ENCODE assay signal across 8 mouse cellular contexts in genomic region chr12:108284455-108285224, GRCm38 (mm10). TPM values are rescaled to one million over a fixed set of nuclear protein-coding genes. Genes with fewer than 3 reads are reported as not detected.
DNase-seq lines count a peak whose midpoint lies in the region; ATAC-seq lines count a peak whose summit lies in the region.

No protein-coding gene starts in this region.

- no peak for DNase-seq in kidney, adult 18-20 months
- peak; percentile 32 to 53 for DNase-seq in kidney, postnatal 4 days
- peak; percentile 91 for DNase-seq in retina, postnatal 1 day
- DNase-seq in urinary bladder, adult 18-20 months (ENCODE audit: low spot score in 2 of 2), result no peak
- no peak for DNase-seq in urinary bladder, postnatal 25 days (ENCODE audit: low spot score)
- DNase-seq in right cerebral cortex, postnatal 10 days (ENCODE audit: low spot score in 2 of 2), result no peak

- H3K9me3 ChIP-seq in kidney, embryonic 16.5 days (ENCODE audit: low read length), result no peaks in the 10 kb centered on the region; the same call in 1 of the 2 replicates
- H3K9me3 ChIP-seq in embryonic facial prominence, embryonic 13.5 days, result no peaks in the 10 kb centered on the region

- peaks cover 16% of the 10 kb centered on the region for H3K4me1 ChIP-seq in kidney, embryonic 16.5 days (ENCODE audit: insufficient read depth, low read length)
- peaks cover 13% of the 10 kb centered on the region for H3K4me1 ChIP-seq in embryonic facial prominence, embryonic 13.5 days

- no peak overlapping the region for H3K4me3 ChIP-seq in kidney, embryonic 16.5 days (ENCODE audit: low read length)
- H3K4me3 ChIP-seq in embryonic facial prominence, embryonic 13.5 days, result no peak overlapping the region

- 36% methylated on average over 14 of the region's 14 CpGs for WGBS in kidney, embryonic 16.5 days
- 31% methylated on average over 14 of the region's 14 CpGs for WGBS in embryonic facial prominence, embryonic 13.5 days

- peak overlapping the region; percentile 33 for H3K4me2 ChIP-seq in kidney, embryonic 16.5 days (replicated peaks; ENCODE audit: low read depth, low read length)
- no peak overlapping the region for H3K4me2 ChIP-seq in embryonic facial prominence, embryonic 13.5 days

- H3K27ac ChIP-seq in kidney, embryonic 16.5 days (ENCODE audit: low read length), result no peak overlapping the region
- no peak overlapping the region for H3K27ac ChIP-seq in embryonic facial prominence, embryonic 13.5 days

- peak; percentile 49; the same call in 1 of the 2 replicates for ATAC-seq in kidney, embryonic 16.5 days (ENCODE audit: low FRiP score, low TSS enrichment)
- ATAC-seq in embryonic facial prominence, embryonic 13.5 days (ENCODE audit: insufficient number of reproducible peaks, insufficient read depth, low FRiP score, low TSS enrichment, low read depth), result no peak

- H3K27me3 ChIP-seq in kidney, embryonic 16.5 days (ENCODE audit: insufficient read depth, low read length), result peaks cover 4% of the 10 kb centered on the region; the same call in 1 of the 2 replicates
- H3K27me3 ChIP-seq in embryonic facial prominence, embryonic 13.5 days, result 0 out of 2 replicates have a peak, but pooled peaks cover 7% of the 10 kb centered on the region

- H3K9ac ChIP-seq in kidney, embryonic 16.5 days (replicated peaks; ENCODE audit: low read length), result 0 out of 2 replicates have a peak overlapping the region, but pooled peaks have one; percentile 26
- H3K9ac ChIP-seq in embryonic facial prominence, embryonic 13.5 days, result 0 out of 2 replicates have a peak overlapping the region, but pooled peaks have one; percentile 16

- H3K36me3 ChIP-seq in kidney, embryonic 16.5 days (ENCODE audit: insufficient read depth, low read length), result no peaks in the 10 kb centered on the region
- H3K36me3 ChIP-seq in embryonic facial prominence, embryonic 13.5 days, result no peaks in the 10 kb centered on the region

RNA-seq across cellular contexts. Expression of gene Ccdc85c, which starts 9.4 kb away (rescaled TPM):
- 5.3 and 6.8 TPM in 2 replicates for polyA plus RNA-seq in kidney, embryonic 16.5 days (2015; fragmentation: Nextera tagmentation; extraction: Ambion mirVana)
- polyA plus RNA-seq in embryonic facial prominence, embryonic 13.5 days (2015; fragmentation: Nextera tagmentation; extraction: Ambion mirVana), result 6.3 and 6.6 TPM in 2 replicates

RNA-seq across cellular contexts. Expression of gene Hhipl1, which starts 21.4 kb away (rescaled TPM):
- polyA plus RNA-seq in kidney, embryonic 16.5 days (2015; fragmentation: Nextera tagmentation; extraction: Ambion mirVana), result 0.80 and 0.81 TPM in 2 replicates
- polyA plus RNA-seq in embryonic facial prominence, embryonic 13.5 days (2015; fragmentation: Nextera tagmentation; extraction: Ambion mirVana), result 0.44 and 0.69 TPM in 2 replicates

RNA-seq across cellular contexts. Expression of gene Cyp46a1, which starts 49.5 kb away (rescaled TPM):
- polyA plus RNA-seq in kidney, embryonic 16.5 days (2015; fragmentation: Nextera tagmentation; extraction: Ambion mirVana), result 11.8 and 12.2 TPM in 2 replicates
- polyA plus RNA-seq in embryonic facial prominence, embryonic 13.5 days (2015; fragmentation: Nextera tagmentation; extraction: Ambion mirVana), result 8.0 and 9.1 TPM in 2 replicates

Comparison
In these comparisons a context has a peak if more than half of its experiments do, and no peak if none do; other contexts are left out.
1. DNase-seq: peak in kidney, postnatal 4 days (2 of 2) and retina, postnatal 1 day (single experiment); none in kidney, adult 18-20 months (single experiment), urinary bladder, adult 18-20 months (0 of 2), urinary bladder, postnatal 25 days (single experiment) and right cerebral cortex, postnatal 10 days (0 of 2).